Mouse (Mus musculus): Measurements from ENCODE around the gene Tmem214.

Gene Tmem214

DNA sequence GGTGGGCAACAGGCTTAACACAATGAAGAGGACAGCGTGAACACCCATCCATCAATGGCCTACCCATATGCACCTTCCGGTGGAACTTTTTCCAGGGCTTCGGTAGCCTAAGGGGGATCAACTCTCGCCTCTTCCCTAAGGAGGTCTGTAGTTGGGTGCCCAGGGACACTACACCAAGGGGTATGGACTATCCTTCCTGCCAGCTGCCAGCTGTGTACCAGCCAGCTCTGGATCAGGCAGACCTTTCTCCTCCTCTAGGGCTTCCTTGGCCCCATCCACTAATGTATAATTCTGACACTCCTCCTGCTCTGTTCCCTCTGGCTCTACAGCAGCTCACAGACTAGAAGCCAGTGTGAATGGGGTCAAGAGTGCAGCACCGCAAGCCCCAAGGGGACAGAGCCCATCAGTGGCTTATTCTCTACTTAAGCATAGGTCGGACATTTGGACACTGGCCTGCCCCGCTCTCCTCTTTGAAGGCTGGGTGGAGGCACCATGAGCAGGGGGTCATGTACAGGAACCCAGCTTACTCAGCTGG is 46.4 kb downstream of the Tmem214 start:
- DNase-seq (ENCODE audit: extremely low read depth, low read depth, low spot score): no peak

DNA sequence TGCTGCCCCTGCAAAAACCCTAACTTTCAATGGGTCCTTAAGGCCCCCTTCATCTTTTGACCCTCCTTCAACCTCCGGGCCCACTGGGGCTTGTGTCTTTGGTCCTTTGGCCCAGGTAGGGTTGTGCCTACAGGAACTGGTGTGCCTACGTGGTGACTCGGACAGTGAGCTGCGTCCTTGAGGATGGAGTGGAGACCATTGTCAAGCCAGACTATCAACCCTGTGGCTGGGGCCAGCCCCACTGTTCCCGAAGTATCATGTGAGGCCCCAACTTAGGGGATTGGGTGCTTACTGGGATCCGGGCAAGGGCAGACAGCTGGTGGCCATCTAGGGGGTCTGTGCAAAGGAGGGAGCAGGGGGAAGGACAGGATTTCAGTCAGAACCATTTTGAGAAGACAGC is 47.0 kb downstream of the Tmem214 start:
- no peak for DNase-seq (ENCODE audit: extremely low read depth, low read depth, low spot score)

DNA sequence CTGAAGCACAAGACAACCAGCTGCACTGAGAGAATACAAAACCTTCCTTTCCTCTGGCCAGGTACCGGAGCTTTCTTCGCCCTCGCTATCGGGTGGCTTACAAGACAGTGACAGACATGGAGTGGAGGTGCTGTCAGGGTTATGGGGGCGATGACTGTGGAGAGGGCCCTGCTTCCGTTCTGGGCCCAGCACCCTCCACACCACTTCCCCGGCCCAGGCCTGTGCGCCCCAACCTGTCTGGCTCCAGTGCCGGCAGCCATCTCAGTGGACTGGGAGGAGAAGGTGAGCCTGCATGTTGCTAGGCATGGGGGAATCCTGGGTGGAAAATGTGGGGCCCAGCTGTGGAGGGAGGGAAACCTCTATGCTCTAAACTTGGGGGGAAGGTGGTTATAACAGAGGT is 47.6 kb downstream of the Tmem214 start:
- no peak for DNase-seq (ENCODE audit: extremely low read depth, low read depth, low spot score)

DNA sequence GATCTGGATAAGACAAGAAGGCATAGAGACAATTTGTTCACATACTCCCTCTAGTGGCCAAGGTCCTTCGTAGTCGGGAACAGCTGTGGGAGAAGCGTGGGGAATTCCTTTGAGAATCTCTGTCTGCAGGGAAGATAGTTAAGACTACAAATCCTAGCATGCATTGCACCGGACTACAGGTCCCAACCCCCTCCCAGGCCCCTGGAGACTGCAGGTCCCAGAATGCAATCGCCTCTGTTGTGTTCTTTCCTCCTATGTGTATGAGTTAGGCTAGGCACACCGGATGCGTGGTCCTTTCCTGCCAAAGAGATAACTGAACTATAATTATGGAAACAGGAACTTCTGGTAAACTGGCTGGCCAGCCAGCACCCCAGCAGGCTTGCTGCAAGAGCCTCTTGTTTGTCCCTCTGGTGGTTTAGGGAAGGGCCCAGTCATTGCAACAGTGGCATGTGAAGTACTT is 48.2 kb downstream of the Tmem214 start:
- peak; percentile 69 for DNase-seq (ENCODE audit: extremely low read depth, low read depth, low spot score)

DNA sequence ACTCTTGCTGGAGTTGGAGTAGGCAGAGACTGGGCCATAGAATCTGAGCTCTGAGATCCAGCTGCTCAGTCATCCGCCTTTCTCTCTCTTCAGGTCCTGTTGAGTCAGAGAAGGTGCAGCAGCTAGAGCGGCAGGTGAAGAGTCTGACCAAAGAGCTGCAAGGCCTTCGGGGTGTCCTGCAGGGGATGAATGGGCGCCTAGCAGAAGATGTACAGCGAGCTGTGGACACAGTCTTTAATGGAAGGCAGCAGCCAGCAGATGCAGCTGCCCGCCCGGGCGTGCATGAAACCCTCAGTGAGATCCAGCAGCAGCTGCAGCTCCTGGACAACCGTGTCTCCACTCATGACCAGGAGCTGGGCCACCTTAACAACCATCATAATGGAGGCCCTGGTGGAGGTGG is 49.0 kb downstream of the Tmem214 start:
- DNase-seq (ENCODE audit: extremely low read depth, low read depth, low spot score): no peak

DNA sequence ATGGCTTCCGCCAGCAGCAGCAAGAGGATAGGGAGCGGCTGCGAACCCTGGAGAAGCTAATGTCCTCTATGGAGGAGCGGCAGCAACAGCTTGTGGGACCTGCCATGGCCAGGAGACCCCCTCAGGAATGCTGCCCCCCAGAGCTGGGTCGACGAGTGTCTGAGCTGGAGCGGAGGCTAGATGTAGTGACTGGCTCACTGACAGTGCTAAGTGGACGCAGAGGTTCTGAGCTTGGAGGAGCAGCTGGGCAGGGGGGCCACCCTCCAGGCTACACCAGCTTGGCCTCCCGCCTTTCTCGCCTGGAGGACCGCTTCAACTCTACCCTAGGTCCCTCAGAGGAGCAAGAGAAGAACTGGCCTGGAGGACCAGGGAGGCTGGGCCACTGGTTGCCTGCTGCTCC is 49.5 kb downstream of the Tmem214 start:
- no peak for DNase-seq (ENCODE audit: extremely low read depth, low read depth, low spot score)

DNA sequence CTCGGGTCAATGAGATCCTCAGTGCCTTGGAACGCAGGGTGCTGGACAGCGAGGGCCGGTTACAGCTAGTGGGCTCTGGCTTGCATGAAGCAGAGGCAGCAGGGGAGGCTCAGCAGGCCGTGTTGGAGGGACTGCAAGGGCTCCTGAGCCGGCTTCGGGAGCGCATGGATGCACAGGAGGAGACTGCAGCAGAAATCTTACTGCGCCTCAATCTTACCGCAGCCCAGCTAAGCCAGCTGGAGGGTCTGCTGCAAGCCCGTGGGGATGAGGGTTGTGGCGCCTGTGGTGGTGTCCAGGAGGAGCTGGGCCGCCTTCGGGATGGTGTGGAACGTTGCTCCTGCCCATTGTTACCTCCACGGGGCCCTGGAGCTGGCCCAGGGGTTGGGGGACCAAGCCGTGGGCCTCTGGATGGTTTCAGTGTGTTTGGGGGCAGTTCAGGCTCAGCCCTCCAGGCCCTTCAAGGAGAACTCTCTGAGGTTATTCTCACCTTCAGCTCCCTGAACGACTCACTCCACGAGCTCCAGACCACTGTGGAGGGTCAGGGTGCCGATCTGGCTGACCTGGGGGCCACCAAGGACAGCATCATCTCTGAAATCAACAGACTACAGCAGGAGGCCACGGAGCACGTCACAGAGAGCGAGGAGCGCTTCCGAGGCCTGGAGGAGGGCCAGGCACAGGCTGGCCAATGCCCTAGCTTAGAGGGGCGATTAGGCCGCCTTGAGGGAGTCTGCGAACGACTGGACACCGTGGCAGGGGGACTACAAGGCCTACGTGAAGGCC is 50.3 kb downstream of the Tmem214 start:
- no peak for DNase-seq (ENCODE audit: extremely low read depth, low read depth, low spot score)

DNA sequence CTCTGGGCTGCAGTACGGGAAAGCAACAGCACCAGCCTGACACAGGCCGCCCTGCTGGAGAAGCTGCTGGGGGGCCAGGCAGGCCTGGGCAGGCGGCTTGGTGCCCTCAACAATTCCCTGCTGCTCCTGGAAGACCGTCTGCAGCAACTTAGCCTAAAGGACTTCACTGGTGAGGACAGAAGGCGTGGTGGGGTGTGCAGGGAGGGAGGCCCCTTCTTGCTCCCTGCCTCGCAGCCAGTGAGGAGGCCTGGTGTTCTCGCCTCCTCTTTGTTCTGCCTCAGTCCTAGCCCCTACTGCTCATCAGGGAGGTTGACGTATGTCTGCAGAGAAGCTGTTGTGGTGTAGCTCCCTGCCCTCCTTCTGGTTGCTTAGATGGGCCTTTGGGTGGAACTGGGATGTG is 50.9 kb downstream of the Tmem214 start:
- DNase-seq (ENCODE audit: extremely low read depth, low read depth, low spot score): no peak

DNA sequence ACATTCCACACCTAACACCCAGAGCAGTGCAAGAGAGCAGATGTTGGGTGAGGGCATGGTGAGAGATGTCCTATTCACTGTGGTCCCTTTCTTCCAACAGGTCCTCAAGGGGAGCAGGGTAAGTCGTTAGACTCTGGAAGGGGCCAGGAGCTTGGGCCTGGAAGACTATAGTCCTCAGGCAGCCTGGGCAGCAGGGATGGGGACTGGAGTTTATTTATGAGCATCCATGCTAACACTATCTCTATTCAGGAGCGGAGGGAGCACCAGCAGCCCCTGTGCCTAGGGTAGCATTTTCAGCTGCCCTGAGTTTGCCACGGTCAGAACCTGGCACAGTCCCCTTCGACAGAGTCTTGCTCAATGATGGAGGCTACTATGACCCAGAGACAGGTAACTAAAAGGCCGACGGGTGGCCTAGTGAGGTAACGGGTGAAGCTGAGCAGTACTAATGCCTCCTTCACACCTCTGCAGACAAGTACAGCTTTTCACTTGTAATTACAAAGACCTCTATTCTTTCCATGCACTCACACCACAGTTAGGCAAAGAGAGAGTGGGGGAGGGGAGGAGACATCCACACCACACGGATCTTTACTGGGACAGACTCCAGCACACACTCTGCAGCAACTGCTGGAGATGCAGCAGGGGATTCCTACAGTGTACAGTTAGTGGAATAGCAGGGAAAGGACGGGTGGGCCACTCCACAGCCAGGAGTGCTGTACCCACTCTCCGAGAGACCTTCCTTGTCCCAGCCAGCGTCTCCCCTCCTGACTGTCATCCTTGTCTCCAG is 52.2 kb downstream of the Tmem214 start:
- no peak for DNase-seq (ENCODE audit: extremely low read depth, low read depth, low spot score)

DNA sequence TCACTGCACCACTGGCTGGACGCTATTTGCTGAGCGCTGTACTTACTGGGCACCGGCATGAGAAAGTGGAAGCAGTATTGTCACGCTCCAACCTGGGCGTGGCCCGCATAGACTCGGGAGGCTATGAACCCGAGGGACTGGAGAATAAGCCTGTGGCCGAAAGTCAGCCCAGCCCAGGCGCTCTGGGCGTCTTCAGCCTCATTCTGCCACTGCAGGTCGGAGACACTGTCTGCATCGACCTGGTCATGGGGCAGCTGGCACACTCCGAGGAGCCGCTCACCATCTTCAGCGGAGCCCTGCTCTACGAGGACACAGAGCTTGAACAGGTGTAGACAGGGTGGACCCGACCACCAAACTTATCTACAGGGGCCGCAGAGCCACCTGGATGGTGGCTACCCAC is 52.8 kb downstream of the Tmem214 start:
- DNase-seq (ENCODE audit: extremely low read depth, low read depth, low spot score): no peak

DNA sequence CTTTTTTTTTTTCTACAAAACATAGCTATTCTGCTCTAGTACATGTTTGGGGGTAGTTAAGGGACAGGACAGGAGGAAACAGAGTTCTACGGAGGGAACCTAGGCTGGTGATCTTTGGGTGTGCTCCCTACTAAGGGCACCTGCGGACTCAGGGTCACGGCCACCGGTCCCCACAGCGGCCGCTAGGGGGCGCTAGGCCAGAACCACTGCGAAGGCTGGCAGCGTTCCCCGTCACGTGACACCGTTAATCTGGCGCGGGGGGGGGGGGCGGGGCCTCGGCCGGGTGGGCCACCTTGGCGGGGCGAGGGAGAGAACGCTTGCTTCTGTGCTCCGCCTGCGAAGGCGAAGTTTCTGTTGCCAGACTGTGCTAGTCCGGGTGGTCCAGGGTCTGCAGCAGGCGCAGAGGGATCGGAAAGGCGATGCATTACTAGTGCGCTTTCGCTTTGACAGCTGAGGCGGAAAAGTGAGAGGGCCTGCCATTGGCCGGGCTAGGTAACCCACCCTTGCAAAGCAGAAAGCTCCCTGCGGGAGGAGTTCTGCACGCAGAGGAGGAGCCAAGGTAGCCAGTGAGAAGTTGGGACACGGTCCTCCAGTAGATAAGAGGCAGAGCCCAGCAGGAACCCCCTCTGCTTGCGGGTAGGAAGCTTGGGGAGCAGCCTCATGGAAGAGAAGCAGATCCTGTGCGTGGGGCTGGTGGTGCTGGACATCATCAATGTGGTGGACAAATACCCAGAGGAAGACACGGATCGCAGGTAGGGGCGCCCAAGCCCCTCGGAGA is 53.6 kb downstream of the Tmem214 start, which contains the start of gene Khk:
Gene Khk (plus strand): TSS at position 176 of the 778 bp plus-strand sequence.
- DNase-seq (ENCODE audit: extremely low read depth, low read depth, low spot score): no peak

DNA sequence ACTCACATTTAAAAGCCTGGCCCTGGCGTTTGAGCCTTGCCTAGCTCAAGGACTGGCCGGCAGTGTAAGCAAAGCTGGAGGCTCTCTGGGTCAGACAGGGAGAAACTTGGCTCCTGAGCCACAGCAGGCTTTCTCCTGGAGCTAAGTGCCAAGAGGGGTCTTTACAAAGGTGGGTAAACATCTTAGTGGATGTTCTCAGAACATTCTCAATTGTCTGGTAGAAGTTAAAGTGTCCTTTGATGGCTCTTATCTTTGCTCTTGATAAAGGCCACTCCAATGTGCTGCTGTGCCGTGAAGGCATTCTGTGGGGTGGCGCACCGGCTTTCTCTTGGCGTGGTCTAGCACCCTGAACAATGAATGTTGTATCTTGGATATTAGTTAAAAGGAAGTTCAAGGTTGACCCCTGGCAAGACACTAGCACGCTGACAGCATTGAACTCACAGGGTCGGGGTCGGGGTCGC is 54.8 kb downstream of the Tmem214 start:
- no peak for DNase-seq (ENCODE audit: extremely low read depth, low read depth, low spot score)

DNA sequence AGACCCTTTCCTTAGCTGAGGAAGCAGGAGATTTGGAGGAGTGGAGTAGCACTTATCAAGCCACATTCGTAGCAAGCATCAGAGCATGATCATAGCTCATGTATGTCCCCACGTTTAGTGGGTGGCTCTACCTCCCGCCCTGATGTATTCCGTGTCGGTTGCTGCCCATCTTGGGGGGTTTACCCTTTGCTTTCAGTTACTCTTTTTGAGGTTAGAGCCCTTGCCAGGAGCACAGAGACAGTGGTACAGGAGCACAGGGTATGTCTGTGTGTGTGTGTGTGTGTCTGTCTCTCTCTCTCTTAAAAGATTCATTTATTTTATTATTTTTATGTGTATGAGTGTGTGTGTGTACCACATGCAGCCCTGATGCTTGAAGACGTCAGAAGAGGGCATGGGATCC is 55.3 kb downstream of the Tmem214 start:
- no peak for DNase-seq (ENCODE audit: extremely low read depth, low read depth, low spot score)

DNA sequence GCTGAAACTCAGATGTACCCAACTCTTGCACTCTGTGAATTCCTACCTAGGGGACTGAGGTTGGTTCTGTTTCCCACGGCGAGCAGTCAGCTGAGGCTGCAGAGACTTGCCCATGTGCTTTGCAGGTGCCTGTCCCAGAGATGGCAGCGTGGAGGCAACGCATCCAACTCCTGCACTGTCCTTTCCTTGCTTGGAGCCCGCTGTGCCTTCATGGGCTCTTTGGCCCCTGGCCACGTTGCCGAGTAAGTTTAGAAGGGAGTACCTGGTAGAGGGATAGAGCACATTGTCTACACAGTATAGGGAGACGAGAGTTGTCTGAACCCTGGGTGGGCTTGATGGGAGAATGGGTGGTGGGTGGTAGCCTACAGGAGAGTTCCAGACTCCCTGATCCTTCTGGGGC is 56.8 kb downstream of the Tmem214 start:
- DNase-seq (ENCODE audit: extremely low read depth, low read depth, low spot score): no peak

DNA sequence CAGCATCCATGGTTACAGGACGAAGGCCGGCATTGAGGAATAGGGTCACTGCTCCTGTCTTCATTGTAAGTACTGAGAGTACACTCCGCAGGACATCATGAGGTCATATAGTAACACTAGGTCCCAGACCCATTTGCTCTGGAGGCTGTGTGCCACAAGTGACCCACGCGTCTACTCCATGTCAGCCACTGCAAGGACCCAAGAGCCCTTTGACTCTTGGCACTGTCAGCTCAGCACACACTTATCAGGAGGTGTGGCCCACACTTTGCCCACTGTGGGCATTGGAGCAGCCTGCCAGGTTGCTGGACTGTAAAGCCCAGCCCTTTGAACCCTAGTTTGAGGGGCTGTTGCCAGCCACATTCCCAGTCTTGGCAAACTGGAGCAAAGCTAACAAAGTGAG is 57.4 kb downstream of the Tmem214 start:
- DNase-seq (ENCODE audit: extremely low read depth, low read depth, low spot score): no peak

DNA sequence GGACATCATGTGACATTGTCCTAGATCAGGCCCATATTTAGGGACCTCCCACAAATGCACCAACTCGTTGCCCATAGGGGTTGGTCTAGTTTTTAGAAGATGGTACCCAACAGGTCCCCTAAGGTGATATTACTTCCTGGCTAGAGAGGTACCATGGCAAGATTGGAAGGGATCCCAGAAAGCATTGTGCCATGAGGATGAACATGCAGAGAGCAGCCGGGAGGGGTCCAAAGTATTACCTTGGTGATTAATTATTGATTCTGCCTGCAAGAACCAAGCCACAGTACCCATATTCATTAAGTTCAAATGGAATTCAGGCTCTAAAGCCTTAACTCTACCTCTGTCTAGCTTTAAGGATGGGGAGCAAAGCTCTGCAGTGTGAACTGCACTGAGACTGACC is 58.3 kb downstream of the Tmem214 start:
- no peak for DNase-seq (ENCODE audit: extremely low read depth, low read depth, low spot score)

DNA sequence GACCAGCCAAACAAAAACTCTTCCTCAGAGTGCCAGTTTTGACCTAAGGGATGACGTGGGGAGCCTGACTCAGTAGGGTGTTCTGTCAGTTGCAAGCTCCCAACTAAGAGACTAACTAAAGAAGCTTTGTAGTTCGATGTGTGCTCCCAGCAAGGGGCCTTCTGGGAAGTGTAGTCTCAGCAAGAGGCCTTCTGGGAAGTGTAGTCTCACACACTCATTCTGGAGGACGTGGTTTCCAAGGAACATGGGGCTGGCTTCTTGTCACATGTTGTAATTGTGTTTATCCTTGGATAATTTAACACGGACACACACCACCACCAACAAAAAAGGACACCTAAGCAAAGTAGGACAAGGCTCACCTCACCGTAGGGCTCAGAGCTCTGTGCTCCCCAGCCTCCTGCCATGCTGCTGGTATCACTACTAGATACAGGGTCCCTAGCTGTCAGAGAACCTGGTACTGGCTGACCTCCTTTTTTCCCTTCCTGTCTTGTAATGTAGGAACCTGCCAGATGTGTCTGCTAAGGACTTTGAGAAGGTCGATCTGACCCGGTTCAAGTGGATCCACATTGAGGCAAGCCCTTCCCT is 60.2 kb downstream of the Tmem214 start:
- no peak for DNase-seq (ENCODE audit: extremely low read depth, low read depth, low spot score)

Measured in fat pad, adult 2 months (tissue).